Mouse (Mus musculus): ENCODE data around the gene Prr19. TPM values are rescaled to one million over a fixed set of nuclear protein-coding genes. Genes with fewer than 3 reads are reported as not detected.

Gene Prr19
- total RNA-seq, 1 experiment, result 4.3 TPM

- DNase-seq (ENCODE audit: low read depth, low spot score), result peak; percentile 96
- Histone ChIP-seq H3K4me1 (ENCODE audit: control insufficient read depth in 2 of 2, insufficient read depth in 2 of 2, low read length in 2 of 2, poor library complexity in 1 of 2) (peaks cover 17 to 35% of the 10 kb centered on the region in 2 experiments), H3K9me3 (ENCODE audit: control insufficient read depth, insufficient read depth, low read depth, low read length) (no peaks in the 10 kb centered on the region), H3K9ac (ENCODE audit: insufficient read depth, low read depth, low read length, poor library complexity, severe bottlenecking) (peak overlapping the region; percentile 96), H3K36me3 (ENCODE audit: control insufficient read depth, insufficient read depth, low read length, poor library complexity, severe bottlenecking) (peaks cover 23% of the 10 kb centered on the region), H3K27ac (ENCODE audit: insufficient read depth, low read depth, low read length, poor library complexity, severe bottlenecking) (peak overlapping the region; percentile 98), H3K4me3 (ENCODE audit: insufficient read depth in 1 of 2, low read depth in 1 of 2, low read length in 2 of 2, poor library complexity in 1 of 2, severe bottlenecking in 1 of 2) (peak overlapping the region; percentile 82 to 95)
- in situ Hi-C loops (cut with MboI; ENCODE audit: low sequenced_read_pairs in 2 of 2, unreplicated experiment in 2 of 2), result no loop called here
- TF ChIP-seq CHD2 (IDR thresholded peaks at IDR 0.05; ENCODE audit: low read depth, low read length) (no peak), HCFC1 (IDR thresholded peaks at IDR 0.05; ENCODE audit: borderline replicate concordance, insufficient read depth, low read length) (no peak), ZNF384 (IDR thresholded peaks at IDR 0.05; ENCODE audit: low read depth, low read length) (no peak), ZC3H11A (IDR thresholded peaks at IDR 0.05; ENCODE audit: borderline replicate concordance, low read depth, low read length) (no peak), MAFK (IDR thresholded peaks at IDR 0.05; ENCODE audit: insufficient read depth, low read depth, low read length) (no peak)
Measured at GRCm38 (mm10) chr7:25281734-25282601, 19.2 kb upstream of the Prr19 start.

GRCm38 (mm10) chr7:25282731-25283211, 18.4 kb upstream of the Prr19 start:
- in situ Hi-C loops (cut with MboI; ENCODE audit: low sequenced_read_pairs in 2 of 2, unreplicated experiment in 2 of 2), result no loop called here
- Histone ChIP-seq H3K4me1 (ENCODE audit: control insufficient read depth in 2 of 2, insufficient read depth in 2 of 2, low read length in 2 of 2, poor library complexity in 1 of 2) (peaks cover 15 to 31% of the 10 kb centered on the region in 2 experiments; a peak in 2 of 4 replicates), H3K9me3 (ENCODE audit: control insufficient read depth, insufficient read depth, low read depth, low read length) (no peaks in the 10 kb centered on the region), H3K27ac (ENCODE audit: insufficient read depth, low read depth, low read length, poor library complexity, severe bottlenecking) (peak overlapping the region; percentile 98), H3K36me3 (ENCODE audit: control insufficient read depth, insufficient read depth, low read length, poor library complexity, severe bottlenecking) (peaks cover 31% of the 10 kb centered on the region), H3K4me3 (ENCODE audit: insufficient read depth in 1 of 2, low read depth in 1 of 2, low read length in 2 of 2, poor library complexity in 1 of 2, severe bottlenecking in 1 of 2) (peak overlapping the region; percentile 82 to 95), H3K9ac (ENCODE audit: insufficient read depth, low read depth, low read length, poor library complexity, severe bottlenecking) (peak overlapping the region; percentile 96)
- 0 out of 2 replicates have a peak, but pooled peaks have one; percentile 8 for TF ChIP-seq HCFC1 (IDR thresholded peaks at IDR 0.05; ENCODE audit: borderline replicate concordance, insufficient read depth, low read length)
- TF ChIP-seq ZC3H11A (IDR thresholded peaks at IDR 0.05; ENCODE audit: borderline replicate concordance, low read depth, low read length), result no peak
- TF ChIP-seq MAFK (IDR thresholded peaks at IDR 0.05; ENCODE audit: insufficient read depth, low read depth, low read length), result no peak
- no peak for TF ChIP-seq ZNF384 (IDR thresholded peaks at IDR 0.05; ENCODE audit: low read depth, low read length)
- TF ChIP-seq CHD2 (IDR thresholded peaks at IDR 0.05; ENCODE audit: low read depth, low read length), result no peak
- DNase-seq (ENCODE audit: low read depth, low spot score), result no peak

- H3K4me3 ChIP-seq (ENCODE audit: insufficient read depth in 1 of 2, low read depth in 1 of 2, low read length in 2 of 2, poor library complexity in 1 of 2, severe bottlenecking in 1 of 2), result peak overlapping the region; percentile 82 to 95
- no peak for DNase-seq (ENCODE audit: low read depth, low spot score)
- no peaks in the 10 kb centered on the region for H3K9me3 ChIP-seq (ENCODE audit: control insufficient read depth, insufficient read depth, low read depth, low read length)
- H3K27ac ChIP-seq (ENCODE audit: insufficient read depth, low read depth, low read length, poor library complexity, severe bottlenecking), result no peak overlapping the region
- H3K36me3 ChIP-seq (ENCODE audit: control insufficient read depth, insufficient read depth, low read length, poor library complexity, severe bottlenecking), result peaks cover 39% of the 10 kb centered on the region
- in situ Hi-C loops (cut with MboI; ENCODE audit: low sequenced_read_pairs in 2 of 2, unreplicated experiment in 2 of 2), result no loop called here
- H3K9ac ChIP-seq (ENCODE audit: insufficient read depth, low read depth, low read length, poor library complexity, severe bottlenecking), result peak overlapping the region; percentile 96
- H3K4me1 ChIP-seq (ENCODE audit: control insufficient read depth in 2 of 2, insufficient read depth in 2 of 2, low read length in 2 of 2, poor library complexity in 1 of 2), result peaks cover 12 to 31% of the 10 kb centered on the region in 2 experiments; a peak in 2 of 4 replicates
- TF ChIP-seq HCFC1 (IDR thresholded peaks at IDR 0.05; ENCODE audit: borderline replicate concordance, insufficient read depth, low read length) (no peak), MAFK (IDR thresholded peaks at IDR 0.05; ENCODE audit: insufficient read depth, low read depth, low read length) (no peak), CHD2 (IDR thresholded peaks at IDR 0.05; ENCODE audit: low read depth, low read length) (no peak), ZNF384 (IDR thresholded peaks at IDR 0.05; ENCODE audit: low read depth, low read length) (no peak), ZC3H11A (IDR thresholded peaks at IDR 0.05; ENCODE audit: borderline replicate concordance, low read depth, low read length) (no peak)
Measured at GRCm38 (mm10) chr7:25283637-25284036, 17.6 kb upstream of the Prr19 start.

GRCm38 (mm10) chr7:25284171-25284570, 17.0 kb upstream of the Prr19 start:
- no peak overlapping the region for H3K9ac ChIP-seq (ENCODE audit: insufficient read depth, low read depth, low read length, poor library complexity, severe bottlenecking)
- in situ Hi-C loops (cut with MboI; ENCODE audit: low sequenced_read_pairs in 2 of 2, unreplicated experiment in 2 of 2), result no loop called here
- no peaks in the 10 kb centered on the region for H3K9me3 ChIP-seq (ENCODE audit: control insufficient read depth, insufficient read depth, low read depth, low read length)
- peaks cover 45% of the 10 kb centered on the region for H3K36me3 ChIP-seq (ENCODE audit: control insufficient read depth, insufficient read depth, low read length, poor library complexity, severe bottlenecking)
- peaks cover 12 to 31% of the 10 kb centered on the region in 2 experiments; a peak in 2 of 4 replicates for H3K4me1 ChIP-seq (ENCODE audit: control insufficient read depth in 2 of 2, insufficient read depth in 2 of 2, low read length in 2 of 2, poor library complexity in 1 of 2)
- no peak for DNase-seq (ENCODE audit: low read depth, low spot score)
- no peak overlapping the region for H3K4me3 ChIP-seq (ENCODE audit: insufficient read depth in 1 of 2, low read depth in 1 of 2, low read length in 2 of 2, poor library complexity in 1 of 2, severe bottlenecking in 1 of 2)
- TF ChIP-seq HCFC1 (IDR thresholded peaks at IDR 0.05; ENCODE audit: borderline replicate concordance, insufficient read depth, low read length), result no peak
- TF ChIP-seq CHD2 (IDR thresholded peaks at IDR 0.05; ENCODE audit: low read depth, low read length), result no peak
- TF ChIP-seq MAFK (IDR thresholded peaks at IDR 0.05; ENCODE audit: insufficient read depth, low read depth, low read length), result no peak
- H3K27ac ChIP-seq (ENCODE audit: insufficient read depth, low read depth, low read length, poor library complexity, severe bottlenecking), result no peak overlapping the region
